Mouse (Mus musculus) CD8-positive naive resting alpha-beta T cell, adult 57 days (primary cell): ENCODE data around the gene Gm5678. TPM values are rescaled to one million over a fixed set of nuclear protein-coding genes. Genes with fewer than 3 reads are reported as not detected.

ENCODE experiments used
- total RNA-seq: library from RNA; stranded (reverse); gene quantifications from one replicate; pipeline ENCODE4 v1.2.4, GENCODE M21; 2023

Gm5678 gene
- 1.1 TPM for total RNA-seq

DNA sequence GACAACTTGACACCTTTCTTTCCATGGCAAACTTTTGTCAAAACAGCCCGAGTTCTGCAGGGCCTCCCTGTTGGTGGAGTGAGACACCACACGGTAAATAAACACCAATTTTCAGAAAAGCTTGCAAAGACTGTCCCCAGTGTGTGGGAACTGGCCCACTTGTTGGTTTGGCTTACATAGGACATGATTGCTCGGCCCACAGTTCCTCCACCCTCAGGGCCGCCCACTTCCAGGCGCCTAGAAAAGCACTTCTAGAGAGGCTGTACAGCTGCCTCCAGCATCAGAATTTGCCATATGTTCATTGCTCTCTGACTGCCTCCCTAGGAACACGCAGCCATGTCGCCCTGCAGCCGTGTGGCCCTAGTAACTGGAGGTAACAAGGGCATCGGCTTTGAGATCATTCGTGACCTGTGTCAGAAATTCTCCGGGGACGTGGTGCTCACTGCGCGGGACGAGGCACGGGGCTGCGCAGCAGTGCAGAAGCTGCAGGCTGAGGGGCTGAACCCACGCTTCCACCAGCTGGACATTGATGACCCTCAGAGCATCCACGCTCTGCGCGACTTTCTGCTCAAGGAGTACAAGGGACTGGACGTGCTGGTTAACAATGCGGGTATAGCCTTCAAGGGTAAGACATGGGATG, at the start of gene Gm5678:
Gene Gm5678, plus strand, starts transcription at position 337 of the 640 bp plus-strand sequence.

DNA sequence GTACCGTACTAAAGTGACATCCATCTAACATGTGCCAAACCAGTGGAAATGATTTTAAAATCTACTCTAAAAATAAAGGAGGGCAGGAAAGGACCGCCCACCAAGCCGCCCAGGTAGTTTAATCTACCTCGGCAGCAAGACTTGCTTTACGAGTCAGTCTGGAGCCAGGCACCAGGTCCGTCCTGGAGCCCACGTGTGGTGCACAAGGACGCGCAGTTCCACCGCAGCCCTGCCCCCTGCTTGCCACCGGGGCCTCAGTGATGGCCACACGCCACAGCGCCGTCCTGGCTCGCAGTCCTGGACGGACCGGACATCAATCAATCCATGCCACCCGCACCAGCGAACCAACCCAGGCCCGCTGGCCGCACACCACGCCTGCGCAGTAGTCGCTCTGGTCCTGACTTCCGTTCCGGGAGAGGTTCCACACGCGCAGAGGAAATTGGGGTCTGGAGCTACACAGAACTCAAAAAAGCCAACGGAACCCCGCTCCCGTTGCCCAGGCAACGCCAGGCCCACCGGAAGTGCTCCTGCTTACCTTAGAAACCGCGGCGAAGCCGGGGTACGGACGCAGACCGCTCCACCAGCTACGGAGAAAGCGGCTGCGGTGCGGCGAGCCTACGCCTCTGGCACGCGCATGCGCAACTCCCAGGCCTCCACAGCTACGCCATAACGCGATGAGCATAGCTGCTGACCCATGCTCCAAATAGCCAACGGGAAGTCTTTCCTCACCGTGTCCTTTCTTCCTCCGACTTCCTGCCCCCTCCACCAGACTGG, 24.3 kb upstream of the Gm5678 start, which contains the start of gene Setd4:
Gene Setd4, minus strand, starts transcription at position 625 of the 774 bp plus-strand sequence.

DNA sequence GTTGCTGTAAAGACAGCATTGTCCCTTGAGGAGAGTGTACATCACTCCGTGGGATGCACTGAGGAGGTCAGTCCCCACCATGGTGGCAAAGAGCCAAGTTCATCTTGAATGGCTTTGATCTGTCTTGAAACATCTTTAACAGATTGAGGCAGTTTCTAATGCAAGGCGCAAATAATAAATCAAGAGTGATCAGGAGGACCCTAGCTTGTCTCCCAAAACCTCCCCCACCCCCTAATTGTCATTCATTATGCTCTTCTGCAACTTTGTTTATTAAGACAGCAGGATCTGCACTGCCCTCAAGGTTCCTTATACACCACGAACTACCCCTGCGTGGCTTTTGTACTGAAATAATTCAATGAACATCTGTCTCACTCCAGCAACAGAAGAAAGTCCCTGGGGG, 22.3 kb upstream of the Gm5678 start, which contains the start of gene Cbr1:
Gene Cbr1, plus strand, starts transcription at position 301 of the 400 bp plus-strand sequence.

Other genes with a start within 250 kb of the Gm5678 start
- 23.0 TPM for gene Setd4, start 24.0 kb upstream of the Gm5678 start, total RNA-seq
- 23.9 TPM for gene Cbr1, start 22.2 kb upstream of the Gm5678 start, total RNA-seq
- gene Cbr3, start 55.1 kb downstream of the Gm5678 start, total RNA-seq: not detected
- 56.6 TPM for gene Dop1b, start 83.8 kb downstream of the Gm5678 start, total RNA-seq
- 122 TPM for gene Morc3, start 204.0 kb downstream of the Gm5678 start, total RNA-seq